ENCODE assay signal across 17 mouse cellular contexts in the genomic region with DNA sequence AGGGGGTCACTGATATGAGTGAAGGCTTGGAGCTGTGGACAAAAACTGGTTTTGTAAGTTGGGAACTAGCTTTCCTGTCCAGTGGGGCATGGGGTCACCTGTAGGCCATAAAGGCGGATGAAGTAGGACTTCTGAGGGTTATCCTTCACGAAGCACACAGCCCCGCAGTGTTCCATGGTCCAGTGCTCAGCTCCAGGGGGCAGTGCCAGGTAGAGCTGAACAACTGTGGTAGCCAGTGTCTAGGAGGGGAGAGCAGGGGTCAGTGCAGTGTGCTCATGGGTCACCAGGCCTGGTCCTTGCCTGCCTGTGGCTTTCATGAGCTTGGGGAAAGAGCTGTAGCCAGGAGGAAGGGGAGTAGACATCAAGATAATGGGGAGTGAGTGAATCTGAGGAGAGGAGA. TPM values are rescaled to one million over a fixed set of nuclear protein-coding genes. Genes with fewer than 3 reads are reported as not detected.
DNase-seq lines count a peak whose midpoint lies in the region; ATAC-seq lines count a peak whose summit lies in the region.
"Had no signal": no experiment of that assay in that cellular context is flagged by ENCODE, and none has a peak within 500 bp of the region (broad histone marks: within the 10 kb centered on the region; RNA-seq: fewer than 3 reads in every experiment).

No protein-coding gene starts in this region.

- no peak overlapping the region for H3K9ac ChIP-seq in kidney, embryonic 15.5 days
- peak overlapping the region; percentile 58; the same call in 1 of the 2 replicates for H3K9ac ChIP-seq in liver, embryonic 12.5 days
- H3K9ac ChIP-seq: embryonic facial prominence, embryonic 12.5 days; hindbrain, embryonic 12.5 days; lung, embryonic 14.5 days; neural tube, embryonic 13.5 days; stomach, embryonic 15.5 days had no signal

- H3K27me3 ChIP-seq in kidney, embryonic 15.5 days = no peaks in the 10 kb centered on the region
- no peaks in the 10 kb centered on the region for H3K27me3 ChIP-seq in liver, embryonic 12.5 days (replicated peaks)
- H3K27me3 ChIP-seq: embryonic facial prominence, embryonic 12.5 days; hindbrain, embryonic 12.5 days; neural tube, embryonic 13.5 days; stomach, embryonic 15.5 days had no signal

- no peak overlapping the region for H3K4me2 ChIP-seq in kidney, embryonic 15.5 days
- peak overlapping the region; percentile 61 for H3K4me2 ChIP-seq in liver, embryonic 12.5 days
- H3K4me2 ChIP-seq: embryonic facial prominence, embryonic 12.5 days; heart, embryonic 11.5 days; hindbrain, embryonic 12.5 days; lung, embryonic 14.5 days; neural tube, embryonic 13.5 days; stomach, embryonic 15.5 days had no signal

- DNase-seq in kidney, postnatal 25 days = no peak
- DNase-seq in thymus, postnatal 14 days = peak; percentile 5
- DNase-seq in thymus, postnatal 10 days (ENCODE audit: low spot score in 2 of 2) = no peak
- no peak for DNase-seq in urinary bladder, postnatal 4 days (ENCODE audit: low spot score in 2 of 2)
- DNase-seq: adrenal gland, adult 2 months; cerebellum, postnatal 25 days; kidney, postnatal 36 days; lung, embryonic 14.5 days had no signal

- WGBS in kidney, embryonic 15.5 days = 56% methylated on average over 3 of the region's 3 CpGs
- 39% methylated on average over 3 of the region's 3 CpGs for WGBS in liver, embryonic 12.5 days (ENCODE audit: insufficient replicate concordance)

- H3K4me1 ChIP-seq in kidney, embryonic 15.5 days = no peaks in the 10 kb centered on the region
- H3K4me1 ChIP-seq in liver, embryonic 12.5 days = peaks cover 11% of the 10 kb centered on the region; the same call in 1 of the 2 replicates
- H3K4me1 ChIP-seq: embryonic facial prominence, embryonic 12.5 days; hindbrain, embryonic 12.5 days; neural tube, embryonic 13.5 days; stomach, embryonic 15.5 days had no signal

- 0 out of 2 replicates have a peak overlapping the region, but pooled peaks have one; percentile 13 for H3K27ac ChIP-seq in kidney, embryonic 15.5 days
- H3K27ac ChIP-seq in liver, embryonic 12.5 days = peak overlapping the region; percentile 69
- H3K27ac ChIP-seq: embryonic facial prominence, embryonic 12.5 days; hindbrain, embryonic 12.5 days; neural tube, embryonic 13.5 days; stomach, embryonic 15.5 days had no signal

- H3K9me3 ChIP-seq in kidney, embryonic 15.5 days (replicated peaks) = no peaks in the 10 kb centered on the region
- no peaks in the 10 kb centered on the region for H3K9me3 ChIP-seq in liver, embryonic 12.5 days (replicated peaks)
- H3K9me3 ChIP-seq: embryonic facial prominence, embryonic 12.5 days; neural tube, embryonic 13.5 days; stomach, embryonic 15.5 days had no signal

- no peaks in the 10 kb centered on the region for H3K36me3 ChIP-seq in kidney, embryonic 15.5 days
- H3K36me3 ChIP-seq in liver, embryonic 12.5 days = no peaks in the 10 kb centered on the region
- H3K36me3 ChIP-seq: embryonic facial prominence, embryonic 12.5 days; hindbrain, embryonic 12.5 days; neural tube, embryonic 13.5 days; stomach, embryonic 15.5 days had no signal

- ATAC-seq in kidney, embryonic 15.5 days (replicated peaks; ENCODE audit: low FRiP score) = peak; percentile 77; the same call in 1 of the 2 replicates
- no peak for ATAC-seq in liver, embryonic 12.5 days
- peak; percentile 6; the same call in 1 of the 2 replicates for ATAC-seq in megakaryocyte progenitor cell, adult 5-6 weeks (replicated peaks; ENCODE audit: poor library complexity)
- ATAC-seq in monocyte, adult 5-6 weeks (replicated peaks; ENCODE audit: insufficient number of reproducible peaks, low FRiP score, low TSS enrichment, poor library complexity, severe bottlenecking) = no peak

- no peak overlapping the region for H3K4me3 ChIP-seq in kidney, embryonic 15.5 days (replicated peaks)
- peak overlapping the region; percentile 47 for H3K4me3 ChIP-seq in liver, embryonic 12.5 days
- H3K4me3 ChIP-seq: embryonic facial prominence, embryonic 12.5 days; hindbrain, embryonic 12.5 days; neural tube, embryonic 13.5 days; stomach, embryonic 15.5 days had no signal

RNA-seq across cellular contexts. Expression of a gene that starts 0.6 kb away (rescaled TPM):
- 0.23 and 0.49 TPM in 2 replicates for polyA plus RNA-seq in kidney, embryonic 15.5 days (2015; fragmentation: Nextera tagmentation; extraction: Ambion mirVana)
- polyA plus RNA-seq in liver, embryonic 12.5 days (2016; fragmentation: Nextera tagmentation; extraction: Ambion mirVana) = 3.2 and 3.5 TPM in 2 replicates
- 73.0 and 75.7 TPM in 2 replicates for total RNA-seq in megakaryocyte progenitor cell, adult 5-6 weeks (2015)
- 98.9 and 103 TPM in 2 replicates for total RNA-seq in megakaryocyte progenitor cell, adult 5-6 weeks (2017)
- 129 to 156 TPM (median 134 TPM) in 3 replicates for total RNA-seq in monocyte, adult 5-6 weeks (2017)
- polyA plus RNA-seq: hindbrain, embryonic 12.5 days had no signal

RNA-seq across cellular contexts. Expression of a gene that starts 15.2 kb away (rescaled TPM):
- 69.0 and 69.5 TPM in 2 replicates for polyA plus RNA-seq in kidney, embryonic 15.5 days (2015; fragmentation: Nextera tagmentation; extraction: Ambion mirVana)
- 57.1 and 57.5 TPM in 2 replicates for polyA plus RNA-seq in liver, embryonic 12.5 days (2016; fragmentation: Nextera tagmentation; extraction: Ambion mirVana)
- total RNA-seq in megakaryocyte progenitor cell, adult 5-6 weeks (2015) = 53.5 and 64.6 TPM in 2 replicates
- total RNA-seq in megakaryocyte progenitor cell, adult 5-6 weeks (2017) = 79.2 and 81.6 TPM in 2 replicates
- total RNA-seq in monocyte, adult 5-6 weeks (2017) = 19.0 to 19.7 TPM (median 19.1 TPM) in 3 replicates

RNA-seq across cellular contexts. Expression of a gene that starts 42.9 kb away (rescaled TPM):
- polyA plus RNA-seq in kidney, embryonic 15.5 days (2015; fragmentation: Nextera tagmentation; extraction: Ambion mirVana) = 22.7 and 29.3 TPM in 2 replicates
- 9.4 and 9.9 TPM in 2 replicates for polyA plus RNA-seq in liver, embryonic 12.5 days (2016; fragmentation: Nextera tagmentation; extraction: Ambion mirVana)
- 11.9 and 14.4 TPM in 2 replicates for total RNA-seq in megakaryocyte progenitor cell, adult 5-6 weeks (2015)
- total RNA-seq in megakaryocyte progenitor cell, adult 5-6 weeks (2017) = 16.3 and 25.5 TPM in 2 replicates
- 22.2 to 44.8 TPM (median 28.6 TPM) in 3 replicates for total RNA-seq in monocyte, adult 5-6 weeks (2017)

RNA-seq across cellular contexts. Expression of a gene that starts 55.9 kb away (rescaled TPM):
- polyA plus RNA-seq in kidney, embryonic 15.5 days (2015; fragmentation: Nextera tagmentation; extraction: Ambion mirVana) = 490 and 492 TPM in 2 replicates
- polyA plus RNA-seq in liver, embryonic 12.5 days (2016; fragmentation: Nextera tagmentation; extraction: Ambion mirVana) = 351 and 363 TPM in 2 replicates
- total RNA-seq in megakaryocyte progenitor cell, adult 5-6 weeks (2015) = 1,002 and 1,150 TPM in 2 replicates
- 1,310 and 1,340 TPM in 2 replicates for total RNA-seq in megakaryocyte progenitor cell, adult 5-6 weeks (2017)
- 767 to 1,158 TPM (median 1,044 TPM) in 3 replicates for total RNA-seq in monocyte, adult 5-6 weeks (2017)

Comparison
In these comparisons a context has a peak if more than half of its experiments do, and no peak if none do; other contexts are left out.
1. ATAC-seq: peak in kidney, embryonic 15.5 days (single experiment) and megakaryocyte progenitor cell, adult 5-6 weeks (single experiment); none in liver, embryonic 12.5 days (single experiment) and monocyte, adult 5-6 weeks (single experiment).